Mouse (Mus musculus) testis, adult 2 months (tissue): ENCODE results near the gene Galnt10.

Experiments used
- CTCF ChIP-seq: fragments of 200-500 bp; IDR thresholded peaks from 2 replicates; pipeline ENCODE4 v1.5.1; 2012; ENCODE audit warnings: low read depth, mild to moderate bottlenecking, inconsistent platforms, low read length, moderate library complexity; ENCODE audit not compliant: control insufficient read depth, insufficient read depth, insufficient replicate concordance
- POLR2A ChIP-seq: fragments of 200-500 bp; IDR thresholded peaks from 2 replicates; pipeline ENCODE4 v1.6.1; 2012; ENCODE audit warnings: low read depth, mild to moderate bottlenecking, inconsistent platforms, low read length, moderate library complexity; ENCODE audit not compliant: control insufficient read depth

GRCm38 (mm10) chr11:57716721-57717120 lies 71.5 kb downstream of the Galnt10 start:
- TF ChIP-seq CTCF, result no peak
- TF ChIP-seq POLR2A, result no peak
